Mouse (Mus musculus) stomach, embryonic 16.5 days (tissue): Measurements from ENCODE around the gene Gpi1. TPM values are rescaled to one million over a fixed set of nuclear protein-coding genes. Genes with fewer than 3 reads are reported as not detected.

Source experiments
- ATAC-seq: fragments of 200-750 bp; cut with Nextera tagmentation; 2 replicates; pipeline ENCODE4 v1.8.0; 2017; ENCODE audit warnings: moderate number of reproducible peaks, moderate TSS enrichment; ENCODE audit not compliant: insufficient read depth, low FRiP score
- H3K27ac ChIP-seq: fragments of 300-500 bp; sonication (generic); 2 replicates; pipeline ENCODE4 v1.5.1; 2014; ENCODE audit warnings: low read length
- H3K27me3 ChIP-seq: fragments of 300-500 bp; sonication (generic); 2 replicates; pipeline ENCODE4 v1.6.1; 2014; ENCODE audit warnings: low read length, control low read depth, mixed read lengths; ENCODE audit not compliant: control insufficient read depth, insufficient read depth
- H3K36me3 ChIP-seq: fragments of 300-500 bp; sonication (generic); 2 replicates; pipeline ENCODE4 v1.6.1; 2014; ENCODE audit warnings: low read length; ENCODE audit not compliant: control insufficient read depth, insufficient read depth
- H3K4me1 ChIP-seq: fragments of 300-500 bp; sonication (generic); 2 replicates; pipeline ENCODE4 v1.6.1; 2014; ENCODE audit warnings: low read length, control low read depth, mixed read lengths; ENCODE audit not compliant: control insufficient read depth, insufficient read depth
- H3K4me2 ChIP-seq: fragments of 300-500 bp; sonication (generic); 2 replicates; pipeline ENCODE4 v1.6.1; 2014; ENCODE audit warnings: low read depth, low read length, mixed read lengths
- H3K4me3 ChIP-seq: fragments of 300-500 bp; sonication (generic); replicated peaks from 2 replicates; pipeline ENCODE4 v1.5.1; 2014; ENCODE audit warnings: mild to moderate bottlenecking, low read length
- H3K9ac ChIP-seq: fragments of 300-500 bp; sonication (generic); 2 replicates; pipeline ENCODE4 v1.6.1; 2014; ENCODE audit warnings: low read length
- H3K9me3 ChIP-seq: fragments of 300-500 bp; sonication (generic); replicated peaks from 2 replicates; pipeline ENCODE4 v1.6.1; 2016; ENCODE audit warnings: low read length, control low read depth; ENCODE audit not compliant: control insufficient read depth
- WGBS: fragments of 180-500 bp; shearing (Covaris S2); extraction: QIAGEN DNeasy Blood & Tissue Kit; methylation state at CpG from one replicate; pipeline ENCODE4 v1.1.7; 2014; 5-methylcytosine and 5-hydroxymethylcytosine counted together
- polyA plus RNA-seq: library from polyadenylated mRNA; unstranded; fragments of >200 nt; fragmentation: Nextera tagmentation; extraction: Ambion mirVana; gene quantifications from 2 replicates; pipeline ENCODE4 v1.2.1, GENCODE M21; 2015

Gpi1 gene
- polyA plus RNA-seq, 1 experiment from 2014 or later: 352 TPM

- no peak for ATAC-seq
- WGBS: 84% methylated on average over 9 of the region's 9 CpGs
- Histone ChIP-seq H3K4me1 (no peaks in the 10 kb centered on the region), H3K4me2 (no peak overlapping the region), H3K9me3 (no peaks in the 10 kb centered on the region), H3K27me3 (no peaks in the 10 kb centered on the region), H3K4me3 (no peak overlapping the region), H3K36me3 (no peaks in the 10 kb centered on the region), H3K9ac (no peak overlapping the region), H3K27ac (no peak overlapping the region)
These were observed 27.1 kb upstream of the Gpi1 start for GRCm38 (mm10) chr7:34257279-34257678.

- H3K4me3 ChIP-seq: no peak overlapping the region
- H3K9ac ChIP-seq: no peak overlapping the region
- H3K27me3 ChIP-seq: no peaks in the 10 kb centered on the region
- no peaks in the 10 kb centered on the region for H3K4me1 ChIP-seq
- no peaks in the 10 kb centered on the region for H3K36me3 ChIP-seq
- WGBS: 83% methylated on average over 1 of the region's 1 CpGs
- no peak for ATAC-seq
- H3K27ac ChIP-seq: peak overlapping the region; percentile 27; the same call in 1 of the 2 replicates
- no peak overlapping the region for H3K4me2 ChIP-seq
- H3K9me3 ChIP-seq: no peaks in the 10 kb centered on the region
These were observed 25.8 kb upstream of the Gpi1 start for GRCm38 (mm10) chr7:34255916-34256315.

- ATAC-seq: peak; percentile 53; the same call in 1 of the 2 replicates
- no peak overlapping the region for H3K4me3 ChIP-seq
These were observed 25.0 kb upstream of the Gpi1 start for GRCm38 (mm10) chr7:34255137-34255536.

GRCm38 (mm10) chr7:34252030-34252429, 21.9 kb upstream of the Gpi1 start:
- Histone ChIP-seq H3K27ac (no peak overlapping the region), H3K4me2 (no peak overlapping the region), H3K4me3 (no peak overlapping the region), H3K27me3 (no peaks in the 10 kb centered on the region), H3K9ac (no peak overlapping the region), H3K9me3 (no peaks in the 10 kb centered on the region), H3K36me3 (peaks cover 11% of the 10 kb centered on the region; the same call in 1 of the 2 replicates), H3K4me1 (no peaks in the 10 kb centered on the region)
- no peak for ATAC-seq
- WGBS: 88% methylated on average over 2 of the region's 2 CpGs

More at GRCm38 (mm10) chr7:34255137-34255536, 25.0 kb upstream of the Gpi1 start:
- 47% methylated on average over 3 of the region's 3 CpGs for WGBS
- Histone ChIP-seq H3K4me1 (no peaks in the 10 kb centered on the region), H3K9me3 (no peaks in the 10 kb centered on the region), H3K27me3 (no peaks in the 10 kb centered on the region), H3K9ac (no peak overlapping the region), H3K4me2 (no peak overlapping the region), H3K27ac (no peak overlapping the region), H3K36me3 (0 out of 2 replicates have a peak, but pooled peaks cover 5% of the 10 kb centered on the region)

GRCm38 (mm10) chr7:34250738-34251137, 20.6 kb upstream of the Gpi1 start, which contains the start of gene Gm6096:
Gm6096 (plus strand) TSS chr7:34251038.
- no peak within 1 kb of the TSS for H3K27ac ChIP-seq
- H3K9ac ChIP-seq: no peak within 1 kb of the TSS
- peaks cover 11% of the 10 kb centered on the region; the same call in 1 of the 2 replicates for H3K36me3 ChIP-seq
- 93% methylated on average over 7 of the region's 7 CpGs for WGBS
- no peaks in the 10 kb centered on the region for H3K4me1 ChIP-seq
- no peak within 1 kb of the TSS for H3K4me3 ChIP-seq
- H3K9me3 ChIP-seq: no peaks in the 10 kb centered on the region
- no peak for ATAC-seq
- H3K27me3 ChIP-seq: no peaks in the 10 kb centered on the region
- H3K4me2 ChIP-seq: no peak within 1 kb of the TSS

GRCm38 (mm10) chr7:34246870-34247499, 16.8 kb upstream of the Gpi1 start:
- ATAC-seq: no peak
- H3K4me2 ChIP-seq: no peak overlapping the region
- no peaks in the 10 kb centered on the region for H3K4me1 ChIP-seq
- H3K27ac ChIP-seq: no peak overlapping the region
- H3K36me3 ChIP-seq: peaks cover 26% of the 10 kb centered on the region
- no peaks in the 10 kb centered on the region for H3K27me3 ChIP-seq
- no peak overlapping the region for H3K9ac ChIP-seq
- H3K9me3 ChIP-seq: no peaks in the 10 kb centered on the region
- H3K4me3 ChIP-seq: no peak overlapping the region
- 76% methylated on average over 3 of the region's 3 CpGs for WGBS

- no peaks in the 10 kb centered on the region for H3K9me3 ChIP-seq
- WGBS: 93% methylated on average over 11 of the region's 11 CpGs
- H3K27ac ChIP-seq: no peak overlapping the region
- peaks cover 30% of the 10 kb centered on the region for H3K36me3 ChIP-seq
- H3K4me3 ChIP-seq: no peak overlapping the region
- no peak for ATAC-seq
- H3K9ac ChIP-seq: no peak overlapping the region
- no peaks in the 10 kb centered on the region for H3K27me3 ChIP-seq
- H3K4me2 ChIP-seq: no peak overlapping the region
- H3K4me1 ChIP-seq: no peaks in the 10 kb centered on the region
These were observed 12.0 kb upstream of the Gpi1 start for GRCm38 (mm10) chr7:34242176-34242575.

- peaks cover 16% of the 10 kb centered on the region for H3K36me3 ChIP-seq
- no peak overlapping the region for H3K4me3 ChIP-seq
- H3K9me3 ChIP-seq: no peaks in the 10 kb centered on the region
- no peak for ATAC-seq
- no peak overlapping the region for H3K9ac ChIP-seq
- peaks cover 6% of the 10 kb centered on the region for H3K4me1 ChIP-seq
- WGBS: 91% methylated on average over 5 of the region's 5 CpGs
- no peak overlapping the region for H3K4me2 ChIP-seq
- no peak overlapping the region for H3K27ac ChIP-seq
- no peaks in the 10 kb centered on the region for H3K27me3 ChIP-seq
These were observed 8.0 kb upstream of the Gpi1 start for GRCm38 (mm10) chr7:34238086-34238485.

- Histone ChIP-seq H3K27me3 (no peaks in the 10 kb centered on the region), H3K9me3 (no peaks in the 10 kb centered on the region), H3K36me3 (peaks cover 13% of the 10 kb centered on the region), H3K9ac (no peak overlapping the region), H3K27ac (no peak overlapping the region), H3K4me3 (no peak overlapping the region), H3K4me2 (no peak overlapping the region), H3K4me1 (peaks cover 6% of the 10 kb centered on the region)
- ATAC-seq: no peak
- WGBS: 84% methylated on average over 5 of the region's 5 CpGs
These were observed 5.5 kb upstream of the Gpi1 start for GRCm38 (mm10) chr7:34235602-34236001.
